Mouse (Mus musculus) embryonic facial prominence, embryonic 11.5 days (tissue): Measurements from ENCODE around the gene Ice2. TPM values are rescaled to one million over a fixed set of nuclear protein-coding genes. Genes with fewer than 3 reads are reported as not detected.

ENCODE experiments used
- ATAC-seq: fragments of 200-750 bp; cut with Nextera tagmentation; replicated peaks from 2 replicates; pipeline ENCODE4 v1.8.0; 2017; ENCODE audit warnings: low read depth; ENCODE audit not compliant: insufficient number of reproducible peaks, low FRiP score, low TSS enrichment
- DNase-seq: peaks from one replicate; pipeline ENCODE4 v3.0.0-alpha.2; 2015; ENCODE audit warnings: low spot score
- H3K27ac ChIP-seq: fragments of 300-500 bp; sonication (generic); replicated peaks from 2 replicates; pipeline ENCODE4 v1.5.1; 2014; ENCODE audit warnings: mild to moderate bottlenecking, low read depth, low read length, control low read depth
- H3K27me3 ChIP-seq: fragments of 300-500 bp; sonication (generic); 2 replicates; pipeline ENCODE4 v1.6.1; 2014; ENCODE audit warnings: mild to moderate bottlenecking, low read length, moderate library complexity, mixed read lengths; ENCODE audit not compliant: control insufficient read depth, insufficient read depth
- H3K36me3 ChIP-seq: fragments of 300-500 bp; sonication (generic); replicated peaks from 2 replicates; pipeline ENCODE4 v1.6.1; 2014; ENCODE audit warnings: low read depth, mild to moderate bottlenecking, low read length, moderate library complexity, mixed read lengths; ENCODE audit not compliant: control insufficient read depth, insufficient read depth
- H3K4me1 ChIP-seq: fragments of 300-500 bp; sonication (generic); 2 replicates; pipeline ENCODE4 v1.6.1; 2014; ENCODE audit warnings: low read length, mixed read lengths; ENCODE audit not compliant: control insufficient read depth, insufficient read depth
- H3K4me2 ChIP-seq: fragments of 300-500 bp; sonication (generic); 2 replicates; pipeline ENCODE4 v1.6.1; 2014; ENCODE audit warnings: low read depth, mild to moderate bottlenecking, control low read depth, low read length, moderate library complexity
- H3K4me3 ChIP-seq: fragments of 300-500 bp; sonication (generic); 2 replicates; pipeline ENCODE4 v1.5.1; 2014; ENCODE audit warnings: low read depth, low read length, control low read depth
- H3K9ac ChIP-seq: fragments of 300-500 bp; sonication (generic); replicated peaks from 2 replicates; pipeline ENCODE4 v1.6.1; 2014; ENCODE audit warnings: mild to moderate bottlenecking, control low read depth, low read length
- H3K9me3 ChIP-seq: fragments of 300-500 bp; sonication (generic); replicated peaks from 2 replicates; pipeline ENCODE4 v1.6.1; 2016; ENCODE audit warnings: mild to moderate bottlenecking, low read length, inconsistent platforms, mixed read lengths; ENCODE audit not compliant: control insufficient read depth
- WGBS: fragments of 180-500 bp; shearing (Covaris S2); extraction: QIAGEN DNeasy Blood & Tissue Kit; methylation state at CpG from one replicate; pipeline ENCODE4 v1.1.7; 2014; 5-methylcytosine and 5-hydroxymethylcytosine counted together
- polyA plus RNA-seq: library from polyadenylated mRNA; unstranded; fragments of >200 nt; fragmentation: Nextera tagmentation; extraction: Ambion mirVana; gene quantifications from 2 replicates; pipeline ENCODE4 v1.2.1, GENCODE M21; 2014

The Ice2 gene
- polyA plus RNA-seq, 1 experiment from 2014 or later = 32.1 TPM

DNA sequence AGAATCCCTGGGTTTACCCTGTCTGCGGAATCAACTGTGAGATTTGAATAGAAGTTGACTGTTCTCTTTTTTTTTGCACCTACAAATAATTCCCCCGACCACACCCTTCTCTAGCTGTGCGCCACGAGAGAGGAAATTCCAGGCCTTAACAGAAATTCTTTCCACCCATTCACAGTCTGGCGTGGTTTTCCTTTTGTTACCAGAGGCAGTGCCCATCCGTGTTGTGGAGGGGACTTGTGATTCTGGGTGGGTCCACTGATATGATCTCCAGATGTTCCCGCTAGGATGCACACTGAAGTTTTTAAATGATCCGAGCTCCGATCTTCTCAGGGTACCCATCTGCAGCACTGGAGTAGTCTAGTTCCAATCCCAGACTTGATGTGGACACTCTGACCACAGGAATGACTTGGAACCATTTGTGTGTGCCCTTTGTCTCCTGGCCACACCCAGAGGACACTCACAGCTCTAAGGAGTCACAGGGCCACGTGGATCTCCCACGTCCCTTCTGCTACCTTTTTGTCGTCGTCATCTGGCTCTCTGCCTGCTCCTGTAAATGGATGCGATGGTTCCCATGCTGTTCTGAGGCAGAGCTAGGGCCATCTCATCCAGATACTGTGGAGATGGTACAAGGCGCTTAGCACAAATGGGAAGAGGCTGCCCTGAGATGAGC, 58.8 kb downstream of the Ice2 start:
- Histone ChIP-seq H3K27me3 (no peaks in the 10 kb centered on the region), H3K27ac (no peak overlapping the region)
- no peak for ATAC-seq

DNA sequence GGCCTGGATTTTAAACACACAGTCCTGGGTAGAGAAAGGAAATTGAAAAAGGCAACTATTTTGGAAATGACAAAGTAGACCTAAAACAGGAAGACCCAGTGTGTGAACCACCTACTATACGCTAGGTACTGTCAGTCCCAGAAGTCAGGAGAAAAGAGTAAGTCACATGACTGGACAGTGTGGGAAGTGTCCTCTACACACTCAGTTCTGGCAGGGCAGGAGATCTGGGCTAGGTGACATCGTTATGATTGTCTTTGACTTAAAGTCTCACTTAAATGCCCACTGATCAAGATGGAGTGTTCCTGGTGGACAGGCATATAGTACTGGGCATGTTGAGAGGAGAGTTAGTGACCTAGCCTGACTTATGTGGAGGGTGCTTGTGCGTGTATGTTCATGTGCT, 59.4 kb downstream of the Ice2 start:
- Histone ChIP-seq H3K9me3 (no peaks in the 10 kb centered on the region), H3K36me3 (no peaks in the 10 kb centered on the region), H3K27me3 (no peaks in the 10 kb centered on the region), H3K4me2 (no peak overlapping the region), H3K27ac (peak overlapping the region; percentile 61), H3K4me3 (no peak overlapping the region), H3K9ac (no peak overlapping the region), H3K4me1 (peaks cover 9% of the 10 kb centered on the region)
- WGBS = 96% methylated on average over 3 of the region's 3 CpGs
- no peak for DNase-seq
- ATAC-seq = no peak

More for the DNA sequence above, 58.8 kb downstream of the Ice2 start:
- Histone ChIP-seq H3K4me2 (no peak overlapping the region), H3K4me3 (no peak overlapping the region), H3K9me3 (no peaks in the 10 kb centered on the region), H3K9ac (no peak overlapping the region), H3K36me3 (no peaks in the 10 kb centered on the region), H3K4me1 (peaks cover 9% of the 10 kb centered on the region)
- DNase-seq = no peak
- WGBS = 81% methylated on average over 15 of the region's 15 CpGs

DNA sequence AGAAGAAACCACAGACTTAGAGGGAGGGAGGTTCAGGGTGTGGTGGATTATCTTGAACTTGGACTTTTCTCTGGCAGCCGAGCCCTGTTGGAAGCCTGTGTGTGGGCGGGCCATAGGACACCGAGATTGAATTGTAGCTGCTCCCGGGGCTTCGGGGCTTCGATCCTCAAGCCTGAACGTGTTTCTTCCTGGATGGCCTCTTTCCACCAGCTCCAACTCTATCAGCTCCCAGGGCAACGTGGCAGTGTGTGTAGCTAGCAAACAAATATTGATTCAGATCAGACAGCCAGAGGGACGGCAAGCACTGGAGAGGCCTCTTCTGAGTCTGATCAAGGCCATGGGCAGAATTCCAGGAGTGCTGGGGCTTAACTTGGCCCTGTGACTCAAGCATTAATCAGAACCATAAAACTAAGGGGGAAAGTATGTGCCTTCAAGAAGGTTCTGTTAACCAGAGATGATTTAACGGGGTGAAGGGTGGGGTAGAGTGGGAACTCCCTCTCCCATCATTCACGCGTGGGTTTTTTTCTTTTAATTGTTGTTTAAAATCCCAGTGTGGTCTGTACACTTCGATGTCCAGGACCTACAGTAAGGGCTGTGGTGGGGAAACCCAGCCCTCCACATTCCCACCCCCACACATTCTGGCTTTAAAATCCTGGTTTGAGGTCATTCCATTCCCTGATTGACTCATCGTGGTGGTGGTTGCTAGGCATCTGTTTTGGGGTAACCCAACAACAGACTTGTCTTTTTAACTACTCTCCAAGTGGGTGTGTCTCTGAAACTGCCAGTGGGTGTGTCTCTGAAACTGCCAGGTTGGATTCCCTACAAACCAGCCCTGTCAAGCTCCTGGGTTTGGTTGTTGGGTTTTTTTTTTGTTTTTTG, 60.3 kb downstream of the Ice2 start:
- WGBS = 60% methylated on average over 14 of the region's 14 CpGs
- peaks cover 9% of the 10 kb centered on the region for H3K4me1 ChIP-seq
- peak overlapping the region; percentile 61 for H3K27ac ChIP-seq
- ATAC-seq (no peak), DNase-seq (peak; percentile 76)
- no peaks in the 10 kb centered on the region for H3K36me3 ChIP-seq
- no peak overlapping the region for H3K9ac ChIP-seq
- H3K27me3 ChIP-seq = no peaks in the 10 kb centered on the region
- H3K4me3 ChIP-seq = no peak overlapping the region
- no peaks in the 10 kb centered on the region for H3K9me3 ChIP-seq
- no peak overlapping the region for H3K4me2 ChIP-seq

DNA sequence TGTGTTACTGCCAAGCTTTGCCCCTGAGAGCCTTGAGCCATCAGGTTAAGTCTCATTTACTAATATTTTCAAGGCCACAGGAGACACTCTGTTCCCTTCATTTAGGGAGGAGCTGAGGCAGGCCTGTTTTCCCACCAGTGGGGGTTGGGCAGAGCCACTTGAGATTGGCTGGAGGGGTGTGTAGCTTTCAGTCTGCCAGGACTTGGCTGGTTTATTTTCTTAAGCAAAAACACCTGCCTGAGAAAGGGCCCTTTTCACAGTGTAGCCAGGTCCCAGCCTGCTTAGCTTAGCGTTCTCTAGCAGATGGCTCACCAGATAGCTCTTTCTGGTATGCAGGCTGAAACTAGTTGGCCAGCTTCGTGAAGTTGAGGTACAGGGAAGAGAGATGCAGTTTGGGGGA, 61.3 kb downstream of the Ice2 start:
- Histone ChIP-seq H3K4me1 (peaks cover 5% of the 10 kb centered on the region; the same call in 1 of the 2 replicates), H3K36me3 (no peaks in the 10 kb centered on the region), H3K27me3 (no peaks in the 10 kb centered on the region), H3K4me3 (no peak overlapping the region), H3K9ac (no peak overlapping the region), H3K27ac (peak overlapping the region; percentile 71), H3K9me3 (no peaks in the 10 kb centered on the region), H3K4me2 (no peak overlapping the region; the same call in 1 of the 2 replicates)
- ATAC-seq (peak; percentile 79; the same call in 1 of the 2 replicates), DNase-seq (peak; percentile 92)
- 24% methylated on average over 2 of the region's 2 CpGs for WGBS

DNA sequence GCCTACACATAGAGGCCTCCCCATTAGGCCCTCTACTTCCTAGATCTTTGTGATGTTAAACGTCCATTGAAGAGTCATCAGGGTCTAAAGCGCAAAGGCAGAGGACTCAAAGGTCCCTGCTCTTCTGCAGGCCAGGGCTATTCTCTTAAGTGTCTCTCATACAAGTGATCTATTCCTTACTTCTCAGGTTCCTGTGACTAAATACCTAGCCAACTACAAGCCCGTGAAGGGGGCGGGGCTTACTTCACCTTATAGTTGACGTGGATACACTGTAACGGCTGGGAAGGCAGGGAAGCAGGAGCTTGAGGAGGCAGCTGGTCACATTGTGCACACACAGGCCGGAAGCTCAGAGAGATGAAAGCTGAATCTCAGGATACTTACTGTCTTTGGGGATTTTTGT, 62.2 kb downstream of the Ice2 start:
- Histone ChIP-seq H3K9me3 (no peaks in the 10 kb centered on the region), H3K9ac (no peak overlapping the region), H3K4me2 (no peak overlapping the region), H3K27me3 (no peaks in the 10 kb centered on the region), H3K4me1 (peaks cover 5% of the 10 kb centered on the region; the same call in 1 of the 2 replicates), H3K36me3 (no peaks in the 10 kb centered on the region), H3K27ac (peak overlapping the region; percentile 71; the same call in 1 of the 2 replicates), H3K4me3 (no peak overlapping the region)
- 88% methylated on average over 7 of the region's 7 CpGs for WGBS
- ATAC-seq = no peak
- DNase-seq = no peak

DNA sequence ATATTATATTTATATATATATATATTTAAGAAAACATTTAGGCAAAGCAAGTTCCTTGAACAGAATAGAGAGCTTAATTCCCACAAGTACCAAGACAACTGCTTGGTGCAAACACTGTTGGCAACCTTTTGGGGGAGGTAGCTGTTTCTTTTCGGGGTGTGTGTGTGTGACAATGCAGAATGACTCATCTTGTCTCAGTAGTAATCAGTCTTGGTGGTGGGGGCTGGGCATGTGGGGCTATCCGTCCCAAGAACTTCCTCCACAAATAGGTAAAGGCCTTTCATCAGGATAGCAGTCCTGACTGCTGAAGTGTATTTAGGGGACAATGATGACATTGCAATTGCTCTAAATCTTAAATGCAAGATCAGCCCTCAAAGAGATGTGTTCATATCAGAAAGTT, 65.3 kb downstream of the Ice2 start:
- Histone ChIP-seq H3K9me3 (no peaks in the 10 kb centered on the region), H3K4me2 (no peak overlapping the region), H3K27ac (no peak overlapping the region), H3K36me3 (no peaks in the 10 kb centered on the region), H3K9ac (no peak overlapping the region), H3K4me3 (no peak overlapping the region), H3K27me3 (no peaks in the 10 kb centered on the region), H3K4me1 (peaks cover 2% of the 10 kb centered on the region; the same call in 1 of the 2 replicates)
- ATAC-seq = no peak
- WGBS = 81% methylated on average over 2 of the region's 2 CpGs
- no peak for DNase-seq

DNA sequence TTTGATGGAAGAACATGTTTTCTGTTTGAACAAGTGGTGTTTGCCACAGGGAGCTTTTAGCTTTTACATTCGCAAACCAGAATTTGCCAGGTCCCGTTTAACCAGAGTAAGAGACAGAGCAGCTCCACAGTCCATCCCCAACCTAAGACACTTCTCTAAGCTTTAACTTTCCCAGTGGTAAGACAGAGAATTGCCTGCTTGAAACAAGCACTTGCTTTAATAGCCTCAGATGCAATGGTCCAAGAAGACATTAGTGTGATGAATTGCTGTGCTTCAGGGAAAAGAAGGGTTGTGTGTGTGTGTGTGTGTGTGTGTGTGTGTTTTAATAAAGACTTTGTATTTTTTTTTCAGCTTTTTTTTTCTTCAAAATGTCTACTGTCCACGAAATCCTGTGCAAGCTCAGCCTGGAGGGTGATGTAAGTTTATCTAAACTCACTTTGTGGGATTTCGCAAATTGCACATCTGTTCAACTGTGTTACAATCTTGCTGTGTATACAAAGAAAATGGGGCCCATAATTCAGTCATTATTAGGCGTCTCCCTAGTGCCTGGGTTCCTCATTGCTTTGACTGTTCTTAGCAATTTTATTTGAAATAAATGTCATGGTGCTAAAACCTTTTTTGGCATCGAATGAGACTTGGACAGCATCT, 66.5 kb downstream of the Ice2 start:
- Histone ChIP-seq H3K9me3 (no peaks in the 10 kb centered on the region), H3K4me1 (peaks cover 3% of the 10 kb centered on the region), H3K4me3 (no peak overlapping the region), H3K27me3 (no peaks in the 10 kb centered on the region), H3K36me3 (no peaks in the 10 kb centered on the region), H3K4me2 (no peak overlapping the region), H3K27ac (no peak overlapping the region), H3K9ac (no peak overlapping the region)
- DNase-seq (no peak), ATAC-seq (no peak)
- 82% methylated on average over 6 of the region's 6 CpGs for WGBS
